Mouse (Mus musculus): Measurements from ENCODE around the gene Pcyt1a.

- no peak for TF ChIP-seq CTCF (IDR thresholded peaks at IDR 0.05; ENCODE audit: extremely low read depth, insufficient read depth, low read length)
- no peak for TF ChIP-seq POLR2A (IDR thresholded peaks at IDR 0.05; ENCODE audit: extremely low read depth, insufficient read depth, low read length)
These were observed 4.0 kb downstream of the Pcyt1a start for GRCm38 (mm10) chr16:32434691-32435090.

Measured in cortical plate, adult 2 months (tissue).